Mouse (Mus musculus) E14TG2a.4 (cell line): ENCODE measurements around the gene Tex36.

Experiments used
- H3K27me3 ChIP-seq: 2 replicates; pipeline ENCODE4 v1.6.1; 2014; ENCODE audit warnings: low read length, control low read depth; ENCODE audit not compliant: insufficient read depth
- H3K36me3 ChIP-seq: 2 replicates; pipeline ENCODE4 v1.6.1; 2014; ENCODE audit warnings: low read length, control low read depth; ENCODE audit not compliant: insufficient read depth
- H3K4me1 ChIP-seq: replicated peaks from 2 replicates; pipeline ENCODE4 v1.6.1; 2014; ENCODE audit warnings: low read depth, low read length, control low read depth
- H3K4me3 ChIP-seq: replicated peaks from 2 replicates; pipeline ENCODE4 v1.5.1; 2014; ENCODE audit warnings: mild to moderate bottlenecking, low read length
- H3K9me3 ChIP-seq: 2 replicates; pipeline ENCODE4 v1.6.1; 2014; ENCODE audit warnings: low read length, control low read depth
- CTCF ChIP-seq: conservative IDR thresholded peaks from 2 replicates; pipeline ENCODE4 v1.5.1; 2014; ENCODE audit warnings: low read length
- NANOG ChIP-seq: IDR thresholded peaks from 2 replicates; pipeline ENCODE4 v1.6.1; 2014; ENCODE audit warnings: borderline replicate concordance, low read length, mixed read lengths
- POU5F1 ChIP-seq: IDR thresholded peaks from 2 replicates; pipeline ENCODE4 v1.6.1; 2014; ENCODE audit warnings: low read length, borderline replicate concordance

Tex36 gene

GRCm38 (mm10) chr7:133602058-133602457, at the start of gene Tex36:
TSS of gene Tex36 (minus strand) at chr7:133602158.
- H3K36me3 ChIP-seq: no peaks in the 10 kb centered on the region
- TF ChIP-seq CTCF: no peak
- no peak for TF ChIP-seq NANOG
- no peak for TF ChIP-seq POU5F1
- no peaks in the 10 kb centered on the region for H3K9me3 ChIP-seq
- H3K4me3 ChIP-seq: no peak within 1 kb of the TSS
- H3K4me1 ChIP-seq: peaks cover 29% of the 10 kb centered on the region
- peaks cover 7% of the 10 kb centered on the region; the same call in 1 of the 2 replicates for H3K27me3 ChIP-seq

- Histone ChIP-seq H3K4me3 (no peak overlapping the region), H3K27me3 (no peaks in the 10 kb centered on the region), H3K9me3 (no peaks in the 10 kb centered on the region), H3K36me3 (peaks cover 100% of the 10 kb centered on the region), H3K4me1 (no peaks in the 10 kb centered on the region)
- TF ChIP-seq CTCF (no peak), POU5F1 (no peak), NANOG (no peak)
These were observed 43.8 kb upstream of the Tex36 start for GRCm38 (mm10) chr7:133645716-133646115.

DNA sequence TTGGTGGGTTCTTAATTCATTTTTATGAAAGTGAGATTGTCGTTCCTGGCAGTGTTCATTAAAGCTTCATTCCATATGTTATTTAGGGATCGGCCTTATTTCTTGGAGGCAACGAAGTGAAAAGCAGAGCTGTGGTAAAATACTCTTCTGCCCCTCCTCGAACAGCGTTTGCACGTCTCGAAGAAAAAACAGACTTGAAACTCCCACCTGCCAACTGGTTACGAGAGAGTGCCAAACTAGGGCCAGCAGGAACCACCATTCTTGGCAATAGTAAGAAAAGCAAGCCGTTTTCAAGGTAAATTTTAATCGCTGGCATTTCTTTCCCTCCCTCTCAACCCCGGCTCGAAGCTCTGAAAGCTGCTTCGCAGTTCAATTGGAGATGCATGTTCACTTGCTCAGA, 36.9 kb upstream of the Tex36 start:
- Histone ChIP-seq H3K4me1 (peaks cover 25% of the 10 kb centered on the region), H3K36me3 (peaks cover 50% of the 10 kb centered on the region), H3K4me3 (peak overlapping the region; percentile 96), H3K9me3 (no peaks in the 10 kb centered on the region), H3K27me3 (no peaks in the 10 kb centered on the region)
- TF ChIP-seq CTCF (no peak), NANOG (no peak), POU5F1 (no peak)

- Histone ChIP-seq H3K36me3 (peaks cover 45% of the 10 kb centered on the region), H3K4me1 (peaks cover 25% of the 10 kb centered on the region), H3K27me3 (no peaks in the 10 kb centered on the region), H3K9me3 (no peaks in the 10 kb centered on the region), H3K4me3 (peak overlapping the region; percentile 96)
- TF ChIP-seq NANOG: no peak
- no peak for TF ChIP-seq CTCF
- no peak for TF ChIP-seq POU5F1
These were observed 36.3 kb upstream of the Tex36 start for GRCm38 (mm10) chr7:133638306-133638705.

GRCm38 (mm10) chr7:133637361-133638305, 35.7 kb upstream of the Tex36 start, which contains the start of gene Edrf1:
TSS of gene Edrf1 (plus strand) at chr7:133637543.
- peaks cover 25% of the 10 kb centered on the region for H3K4me1 ChIP-seq
- no peaks in the 10 kb centered on the region for H3K9me3 ChIP-seq
- H3K4me3 ChIP-seq: peak within 1 kb of the TSS; percentile 96
- no peak for TF ChIP-seq CTCF
- no peak for TF ChIP-seq POU5F1
- TF ChIP-seq NANOG: no peak
- peaks cover 38% of the 10 kb centered on the region for H3K36me3 ChIP-seq
- no peaks in the 10 kb centered on the region for H3K27me3 ChIP-seq

- TF ChIP-seq POU5F1: no peak
- TF ChIP-seq NANOG: no peak
- peak; percentile 78 for TF ChIP-seq CTCF
These were observed 34.9 kb upstream of the Tex36 start for GRCm38 (mm10) chr7:133636738-133637352.

GRCm38 (mm10) chr7:133634932-133635650, 33.1 kb upstream of the Tex36 start:
- Histone ChIP-seq H3K4me3 (no peak overlapping the region), H3K9me3 (no peaks in the 10 kb centered on the region), H3K4me1 (peaks cover 30% of the 10 kb centered on the region), H3K36me3 (peaks cover 12% of the 10 kb centered on the region), H3K27me3 (no peaks in the 10 kb centered on the region)
- TF ChIP-seq POU5F1: no peak
- no peak for TF ChIP-seq NANOG
- TF ChIP-seq CTCF: no peak

More at GRCm38 (mm10) chr7:133636738-133637352, 34.9 kb upstream of the Tex36 start:
- no peaks in the 10 kb centered on the region for H3K9me3 ChIP-seq
- H3K4me1 ChIP-seq: peaks cover 30% of the 10 kb centered on the region
- peak overlapping the region; percentile 96 for H3K4me3 ChIP-seq
- H3K27me3 ChIP-seq: no peaks in the 10 kb centered on the region
- H3K36me3 ChIP-seq: peaks cover 30% of the 10 kb centered on the region

GRCm38 (mm10) chr7:133632476-133632875, 30.5 kb upstream of the Tex36 start:
- H3K4me3 ChIP-seq: no peak overlapping the region
- no peaks in the 10 kb centered on the region for H3K9me3 ChIP-seq
- no peaks in the 10 kb centered on the region for H3K27me3 ChIP-seq
- peaks cover 18% of the 10 kb centered on the region for H3K4me1 ChIP-seq
- H3K36me3 ChIP-seq: no peaks in the 10 kb centered on the region
- TF ChIP-seq CTCF (peak; percentile 85), POU5F1 (no peak), NANOG (no peak)
